Mouse (Mus musculus): ENCODE results near the gene Igf2r. TPM values are rescaled to one million over a fixed set of nuclear protein-coding genes. Genes with fewer than 3 reads are reported as not detected.

Igf2r gene
- total and polyA plus RNA-seq, 3 experiments: 25.6 to 61.8 (median 34.6) TPM

DNA sequence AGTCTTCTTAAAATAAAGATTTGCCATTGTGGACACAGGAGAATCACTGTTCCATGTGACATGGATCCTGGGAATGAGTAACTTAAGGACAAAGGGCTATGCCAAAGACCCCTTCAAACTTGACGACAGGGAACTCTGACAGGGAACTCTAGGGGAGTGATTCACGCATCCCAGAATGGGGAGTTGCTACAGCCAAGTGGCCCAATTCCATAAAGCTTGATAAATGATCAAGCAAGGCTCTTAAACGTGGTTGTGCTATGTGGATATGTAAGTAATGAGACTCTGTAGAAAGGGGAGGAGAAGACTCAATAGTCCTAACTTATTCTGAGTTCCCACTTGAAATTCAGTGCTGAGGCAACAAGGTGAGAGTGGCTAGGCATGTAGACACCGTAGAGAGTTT is 134.7 kb downstream of the Igf2r start:
- H3K27me3 ChIP-seq (replicated peaks): peaks cover 37% of the 10 kb centered on the region
- TF ChIP-seq IRF4 (IDR thresholded peaks at IDR 0.05; ENCODE audit: low read depth, low read length) (no peak), ELF1 (IDR thresholded peaks at IDR 0.05; ENCODE audit: low read depth, low read length) (no peak)
- H3K4me1 ChIP-seq (ENCODE audit: control insufficient read depth in 1 of 2, insufficient read depth in 2 of 2): no peaks in the 10 kb centered on the region
- H3K4me2 ChIP-seq (ENCODE audit: insufficient read depth, low read depth, poor library complexity, severe bottlenecking): no peak overlapping the region
- in situ Hi-C loops (cut with MboI; ENCODE audit: low pct_ligation_motif_present, low pct_unique_long_range_greater_than_20kb, low sequenced_read_pairs): no loop called here
- dilution Hi-C loops (cut with MboI; ENCODE audit: extremely low pct_ligation_motif_present, extremely low pct_unique_long_range_greater_than_20kb, low sequenced_read_pairs): no loop called here
- no peak for DNase-seq (ENCODE audit: extremely low read depth)
- no peak overlapping the region for H3K4me3 ChIP-seq (replicated peaks in 1 of 3; ENCODE audit: low read depth in 2 of 3, low read length in 2 of 3, poor library complexity in 1 of 3)
- H3K36me3 ChIP-seq (replicated peaks in 1 of 2; ENCODE audit: control insufficient read depth in 1 of 2, insufficient read depth in 1 of 2, low read length in 1 of 2): no peaks in the 10 kb centered on the region
- H3K9me3 ChIP-seq (replicated peaks; ENCODE audit: low read length): peaks cover 6% of the 10 kb centered on the region
- no peaks in the 10 kb centered on the region for H3K79me2 ChIP-seq (replicated peaks; ENCODE audit: control insufficient read depth, extremely low read depth, insufficient read depth, poor library complexity, severe bottlenecking)
- H3K27ac ChIP-seq (ENCODE audit: insufficient read depth, low read depth): no peak overlapping the region
- H3K9ac ChIP-seq (ENCODE audit: insufficient read depth, low read depth): no peak overlapping the region

Other genes with a start within 250 kb of the Igf2r start
- gene Slc22a2, start 185.5 kb downstream of the Igf2r start, total RNA-seq (2012; rRNA removed): not detected in 2 replicates
- gene Slc22a2, start 185.5 kb downstream of the Igf2r start, total RNA-seq (2014; rRNA removed): not detected in 2 replicates
- not detected in 2 replicates for gene Slc22a2, start 185.5 kb downstream of the Igf2r start, polyA plus RNA-seq (2012; ENCODE audit: insufficient read length, low read depth)
- gene Slc22a1, start 93.8 kb downstream of the Igf2r start, total RNA-seq (2012; rRNA removed): 0.64 and 0.80 TPM in 2 replicates
- gene Slc22a1, start 93.8 kb downstream of the Igf2r start, total RNA-seq (2014; rRNA removed): 1.1 TPM in 1 of 2 replicates, not detected in the other
- gene Slc22a1, start 93.8 kb downstream of the Igf2r start, polyA plus RNA-seq (2012; ENCODE audit: insufficient read length, low read depth): 0.76 and 1.2 TPM in 2 replicates
- not detected in 2 replicates for gene Mas1, start 98.5 kb upstream of the Igf2r start, total RNA-seq (2012; rRNA removed)
- gene Mas1, start 98.5 kb upstream of the Igf2r start, total RNA-seq (2014; rRNA removed): not detected in 2 replicates
- gene Mas1, start 98.5 kb upstream of the Igf2r start, polyA plus RNA-seq (2012; ENCODE audit: insufficient read length, low read depth): 0.19 TPM in 1 of 2 replicates, not detected in the other
- gene Mrgprh, start 106.4 kb upstream of the Igf2r start, total RNA-seq (2012; rRNA removed): not detected in 2 replicates
- not detected in 2 replicates for gene Mrgprh, start 106.4 kb upstream of the Igf2r start, total RNA-seq (2014; rRNA removed)
- not detected in 2 replicates for gene Mrgprh, start 106.4 kb upstream of the Igf2r start, polyA plus RNA-seq (2012; ENCODE audit: insufficient read length, low read depth)
- gene Pnldc1, start 140.6 kb upstream of the Igf2r start, total RNA-seq (2012; rRNA removed): 0.25 and 0.84 TPM in 2 replicates
- 0.11 and 0.19 TPM in 2 replicates for gene Pnldc1, start 140.6 kb upstream of the Igf2r start, total RNA-seq (2014; rRNA removed)
- 0.90 and 1.2 TPM in 2 replicates for gene Pnldc1, start 140.6 kb upstream of the Igf2r start, polyA plus RNA-seq (2012; ENCODE audit: insufficient read length, low read depth)
- gene Tcp1, start 146.0 kb upstream of the Igf2r start, total RNA-seq (2012; rRNA removed): 540 and 569 TPM in 2 replicates
- 951 and 1,060 TPM in 2 replicates for gene Tcp1, start 146.0 kb upstream of the Igf2r start, total RNA-seq (2014; rRNA removed)
- 560 and 726 TPM in 2 replicates for gene Tcp1, start 146.0 kb upstream of the Igf2r start, polyA plus RNA-seq (2012; ENCODE audit: insufficient read length, low read depth)
- 132 and 184 TPM in 2 replicates for gene Mrpl18, start 146.7 kb upstream of the Igf2r start, total RNA-seq (2012; rRNA removed)
- gene Mrpl18, start 146.7 kb upstream of the Igf2r start, total RNA-seq (2014; rRNA removed): 197 and 223 TPM in 2 replicates
- 150 and 153 TPM in 2 replicates for gene Mrpl18, start 146.7 kb upstream of the Igf2r start, polyA plus RNA-seq (2012; ENCODE audit: insufficient read length, low read depth)
- 12.7 and 14.7 TPM in 2 replicates for gene Acat3, start 170.9 kb upstream of the Igf2r start, total RNA-seq (2012; rRNA removed)
- 0.31 and 1.4 TPM in 2 replicates for gene Acat3, start 170.9 kb upstream of the Igf2r start, total RNA-seq (2014; rRNA removed)
- gene Acat3, start 170.9 kb upstream of the Igf2r start, polyA plus RNA-seq (2012; ENCODE audit: insufficient read length, low read depth): 0.77 and 1.00 TPM in 2 replicates
- gene Acat2, start 191.1 kb upstream of the Igf2r start, total RNA-seq (2012; rRNA removed): 58.6 and 67.1 TPM in 2 replicates
- gene Acat2, start 191.1 kb upstream of the Igf2r start, total RNA-seq (2014; rRNA removed): 115 and 128 TPM in 2 replicates
- gene Acat2, start 191.1 kb upstream of the Igf2r start, polyA plus RNA-seq (2012; ENCODE audit: insufficient read length, low read depth): 48.6 and 48.8 TPM in 2 replicates
- 54.1 and 70.0 TPM in 2 replicates for gene Wtap, start 224.5 kb upstream of the Igf2r start, total RNA-seq (2012; rRNA removed)
- gene Wtap, start 224.5 kb upstream of the Igf2r start, total RNA-seq (2014; rRNA removed): 129 and 136 TPM in 2 replicates
- gene Wtap, start 224.5 kb upstream of the Igf2r start, polyA plus RNA-seq (2012; ENCODE audit: insufficient read length, low read depth): 88.9 and 119 TPM in 2 replicates
- gene Sod2, start 237.2 kb upstream of the Igf2r start, total RNA-seq (2012; rRNA removed): 72.1 and 75.6 TPM in 2 replicates
- 101 and 103 TPM in 2 replicates for gene Sod2, start 237.2 kb upstream of the Igf2r start, total RNA-seq (2014; rRNA removed)
- 81.3 and 89.2 TPM in 2 replicates for gene Sod2, start 237.2 kb upstream of the Igf2r start, polyA plus RNA-seq (2012; ENCODE audit: insufficient read length, low read depth)